Mouse (Mus musculus): ENCODE results near the gene Brd3os. TPM values are rescaled to one million over a fixed set of nuclear protein-coding genes. Genes with fewer than 3 reads are reported as not detected.

Brd3os gene
- polyA plus RNA-seq, 1 experiment, result 5.5 TPM

DNA sequence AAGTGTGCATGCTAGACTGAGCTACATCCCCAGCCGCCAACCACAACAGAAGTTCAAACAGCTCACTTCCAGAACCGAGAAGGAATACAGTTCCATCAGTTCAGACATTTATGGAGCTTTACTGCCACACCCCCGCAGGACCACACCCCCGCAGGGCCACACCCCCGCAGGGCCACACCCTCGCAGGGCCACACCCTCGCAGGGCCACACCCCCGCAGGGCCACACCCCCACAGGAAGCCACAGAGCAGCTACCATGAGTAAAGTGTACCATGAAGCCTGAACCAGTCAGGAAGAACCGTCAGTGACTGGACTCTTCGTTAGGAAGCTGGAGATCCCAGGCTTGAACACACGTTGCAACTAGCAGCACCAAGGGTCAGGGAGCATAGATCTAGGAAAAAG, 3.8 kb upstream of the Brd3os start:
- Histone ChIP-seq H3K27me3 (ENCODE audit: control insufficient read depth, insufficient read depth, insufficient read length) (no peaks in the 10 kb centered on the region), H3K79me3 (ENCODE audit: low read depth) (no peaks in the 10 kb centered on the region), H3K79me2 (ENCODE audit: control insufficient read depth, insufficient read depth) (no peaks in the 10 kb centered on the region), H3K4me3 (ENCODE audit: insufficient read depth, poor library complexity, severe bottlenecking) (no peak overlapping the region), H3ac (ENCODE audit: control insufficient read depth, insufficient read length, low read depth) (no peak overlapping the region), H3K36me3 (ENCODE audit: control insufficient read depth, insufficient read depth) (no peaks in the 10 kb centered on the region)
- no peak for TF ChIP-seq CEBPB (IDR thresholded peaks at IDR 0.05; ENCODE audit: low read depth)
- TF ChIP-seq FOSL1 (IDR thresholded peaks at IDR 0.05; ENCODE audit: insufficient read depth, low read length, poor library complexity, severe bottlenecking), result no peak
- TF ChIP-seq MYOG (IDR thresholded peaks at IDR 0.05; ENCODE audit: control insufficient read depth, extremely low read depth, insufficient read length), result no peak

DNA sequence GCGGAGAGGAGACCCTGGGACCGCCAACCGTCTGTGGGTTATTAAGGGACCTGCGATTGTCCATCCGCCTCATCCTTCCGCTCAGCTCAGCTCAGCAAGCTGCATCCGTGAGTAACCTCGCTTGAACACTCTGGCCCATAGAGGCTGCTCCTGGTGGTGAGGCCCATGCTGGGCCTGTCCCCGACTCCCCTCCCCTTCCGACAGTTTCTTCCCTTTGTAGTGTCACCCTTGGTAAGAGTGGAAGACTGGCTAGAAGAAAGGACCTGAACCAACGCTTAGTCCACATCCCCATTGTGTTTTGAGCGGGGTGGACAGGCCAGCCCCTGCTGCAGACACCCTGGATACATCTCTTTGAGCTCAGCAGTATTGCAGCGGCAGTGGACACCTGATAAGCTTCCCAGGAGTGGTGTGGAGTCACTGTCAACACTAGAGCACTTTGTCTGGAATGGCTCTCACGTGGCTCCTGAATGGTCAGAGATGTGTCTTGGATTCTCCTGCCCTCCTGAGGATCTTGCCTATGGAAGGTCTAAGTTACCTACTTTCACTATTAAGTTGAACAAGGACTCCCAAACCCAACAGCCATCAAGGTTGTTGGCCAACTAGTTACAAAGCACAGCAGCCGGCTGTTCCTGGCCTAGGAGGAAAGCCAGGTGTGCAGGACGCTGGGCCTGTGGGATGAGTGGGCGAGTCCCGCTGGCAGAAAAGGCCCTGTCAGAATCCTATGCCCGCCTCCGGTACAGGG, 755 bp downstream of the Brd3os start:
- Histone ChIP-seq H3K79me3 (ENCODE audit: low read depth) (no peaks in the 10 kb centered on the region), H3ac (ENCODE audit: control insufficient read depth, insufficient read length, low read depth) (peak overlapping the region; percentile 83), H3K36me3 (ENCODE audit: control insufficient read depth, insufficient read depth) (peaks cover 22% of the 10 kb centered on the region), H3K79me2 (ENCODE audit: control insufficient read depth, insufficient read depth) (no peaks in the 10 kb centered on the region), H3K4me3 (ENCODE audit: insufficient read depth, poor library complexity, severe bottlenecking) (peak overlapping the region; percentile 48), H3K27me3 (ENCODE audit: control insufficient read depth, insufficient read depth, insufficient read length) (no peaks in the 10 kb centered on the region)
- no peak for TF ChIP-seq CEBPB (IDR thresholded peaks at IDR 0.05; ENCODE audit: low read depth)
- TF ChIP-seq MYOG (IDR thresholded peaks at IDR 0.05; ENCODE audit: control insufficient read depth, extremely low read depth, insufficient read length), result no peak
- TF ChIP-seq MYOD1 (IDR thresholded peaks at IDR 0.05; ENCODE audit: control insufficient read depth, insufficient read length, low read depth), result no peak
- TF ChIP-seq CTCF (IDR thresholded peaks at IDR 0.05; ENCODE audit: control insufficient read depth, insufficient read depth, insufficient read length), result no peak
- no peak for TF ChIP-seq MAX (IDR thresholded peaks at IDR 0.05)
- no peak for TF ChIP-seq FOSL1 (IDR thresholded peaks at IDR 0.05; ENCODE audit: insufficient read depth, low read length, poor library complexity, severe bottlenecking)
- no peak for TF ChIP-seq USF1 (IDR thresholded peaks at IDR 0.05; ENCODE audit: low read depth)

GRCm38 (mm10) chr2:27443450-27443708, 1.3 kb downstream of the Brd3os start:
- no peak overlapping the region for H3K4me3 ChIP-seq (ENCODE audit: insufficient read depth, poor library complexity, severe bottlenecking)
- H3K79me3 ChIP-seq (ENCODE audit: low read depth), result no peaks in the 10 kb centered on the region
- TF ChIP-seq USF1 (IDR thresholded peaks at IDR 0.05; ENCODE audit: low read depth), result no peak
- no peak for TF ChIP-seq MYOD1 (IDR thresholded peaks at IDR 0.05; ENCODE audit: control insufficient read depth, insufficient read length, low read depth)
- no peak for TF ChIP-seq MAX (IDR thresholded peaks at IDR 0.05)
- TF ChIP-seq CEBPB (IDR thresholded peaks at IDR 0.05; ENCODE audit: low read depth), result no peak
- TF ChIP-seq MYOG (IDR thresholded peaks at IDR 0.05; ENCODE audit: control insufficient read depth, extremely low read depth, insufficient read length), result no peak
- TF ChIP-seq FOSL1 (IDR thresholded peaks at IDR 0.05; ENCODE audit: insufficient read depth, low read length, poor library complexity, severe bottlenecking), result no peak
- no peak for TF ChIP-seq CTCF (IDR thresholded peaks at IDR 0.05; ENCODE audit: control insufficient read depth, insufficient read depth, insufficient read length)
- no peak overlapping the region for H3ac ChIP-seq (ENCODE audit: control insufficient read depth, insufficient read length, low read depth)
- H3K79me2 ChIP-seq (ENCODE audit: control insufficient read depth, insufficient read depth), result no peaks in the 10 kb centered on the region
- peaks cover 27% of the 10 kb centered on the region for H3K36me3 ChIP-seq (ENCODE audit: control insufficient read depth, insufficient read depth)
- no peaks in the 10 kb centered on the region for H3K27me3 ChIP-seq (ENCODE audit: control insufficient read depth, insufficient read depth, insufficient read length)

DNA sequence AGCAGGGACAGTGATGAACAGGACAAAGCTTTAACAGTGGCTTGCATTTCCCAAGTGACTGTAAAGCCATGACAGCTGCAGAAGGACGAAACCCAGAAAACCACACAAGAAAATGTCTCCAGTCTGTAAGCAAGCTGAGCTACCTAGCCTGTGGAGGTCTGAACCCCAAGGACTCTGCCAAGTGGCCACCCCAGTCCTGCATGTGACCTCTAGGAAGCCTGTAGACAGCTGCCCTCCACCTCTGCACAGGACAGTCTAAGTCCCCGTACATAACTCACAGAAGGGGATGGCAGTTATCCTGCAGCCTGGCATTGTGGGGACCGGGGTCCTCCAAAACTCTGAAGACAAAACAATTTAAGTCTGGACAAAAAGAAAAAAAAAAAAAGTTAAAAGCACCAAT, 3.8 kb downstream of the Brd3os start:
- Histone ChIP-seq H3K36me3 (ENCODE audit: control insufficient read depth, insufficient read depth) (peaks cover 52% of the 10 kb centered on the region), H3K79me3 (ENCODE audit: low read depth) (no peaks in the 10 kb centered on the region), H3ac (ENCODE audit: control insufficient read depth, insufficient read length, low read depth) (no peak overlapping the region), H3K79me2 (ENCODE audit: control insufficient read depth, insufficient read depth) (no peaks in the 10 kb centered on the region), H3K4me3 (ENCODE audit: insufficient read depth, poor library complexity, severe bottlenecking) (no peak overlapping the region), H3K27me3 (ENCODE audit: control insufficient read depth, insufficient read depth, insufficient read length) (no peaks in the 10 kb centered on the region)
- no peak for TF ChIP-seq USF1 (IDR thresholded peaks at IDR 0.05; ENCODE audit: low read depth)
- no peak for TF ChIP-seq MYOD1 (IDR thresholded peaks at IDR 0.05; ENCODE audit: control insufficient read depth, insufficient read length, low read depth)
- no peak for TF ChIP-seq MAX (IDR thresholded peaks at IDR 0.05)
- no peak for TF ChIP-seq MYOG (IDR thresholded peaks at IDR 0.05; ENCODE audit: control insufficient read depth, extremely low read depth, insufficient read length)

GRCm38 (mm10) chr2:27446812-27447211, 4.7 kb downstream of the Brd3os start:
- no peak overlapping the region for H3ac ChIP-seq (ENCODE audit: control insufficient read depth, insufficient read length, low read depth)
- H3K79me2 ChIP-seq (ENCODE audit: control insufficient read depth, insufficient read depth), result no peaks in the 10 kb centered on the region
- no peak for TF ChIP-seq CTCF (IDR thresholded peaks at IDR 0.05; ENCODE audit: control insufficient read depth, insufficient read depth, insufficient read length)
- no peak for TF ChIP-seq CEBPB (IDR thresholded peaks at IDR 0.05; ENCODE audit: low read depth)
- no peak for TF ChIP-seq MYOD1 (IDR thresholded peaks at IDR 0.05; ENCODE audit: control insufficient read depth, insufficient read length, low read depth)
- TF ChIP-seq MYOG (IDR thresholded peaks at IDR 0.05; ENCODE audit: control insufficient read depth, extremely low read depth, insufficient read length), result no peak
- TF ChIP-seq USF1 (IDR thresholded peaks at IDR 0.05; ENCODE audit: low read depth), result no peak
- no peak for TF ChIP-seq MAX (IDR thresholded peaks at IDR 0.05)
- no peak for TF ChIP-seq FOSL1 (IDR thresholded peaks at IDR 0.05; ENCODE audit: insufficient read depth, low read length, poor library complexity, severe bottlenecking)
- peaks cover 60% of the 10 kb centered on the region for H3K36me3 ChIP-seq (ENCODE audit: control insufficient read depth, insufficient read depth)
- no peaks in the 10 kb centered on the region for H3K27me3 ChIP-seq (ENCODE audit: control insufficient read depth, insufficient read depth, insufficient read length)
- no peak overlapping the region for H3K4me3 ChIP-seq (ENCODE audit: insufficient read depth, poor library complexity, severe bottlenecking)
- H3K79me3 ChIP-seq (ENCODE audit: low read depth), result no peaks in the 10 kb centered on the region

DNA sequence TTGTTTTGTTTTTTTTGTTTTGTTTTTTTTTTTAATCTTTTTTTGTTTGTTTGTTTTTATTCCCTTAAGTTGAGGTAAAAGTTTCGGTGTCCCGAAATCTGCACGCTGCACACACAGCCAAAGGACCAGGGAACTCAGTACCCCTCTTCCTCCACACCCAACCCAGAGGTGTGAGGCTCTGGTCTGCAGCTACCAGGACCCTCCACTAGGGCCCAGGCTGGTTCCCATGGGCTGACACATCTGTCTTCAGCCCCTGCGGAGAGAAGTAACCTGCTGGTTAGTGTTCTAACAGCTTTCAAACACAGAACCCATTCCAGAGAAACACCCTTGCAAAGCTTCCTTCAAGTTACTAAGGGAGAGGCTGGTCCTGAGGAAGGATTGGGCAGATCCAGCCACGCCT, 5.7 kb downstream of the Brd3os start:
- TF ChIP-seq FOSL1 (IDR thresholded peaks at IDR 0.05; ENCODE audit: insufficient read depth, low read length, poor library complexity, severe bottlenecking) (no peak), USF1 (IDR thresholded peaks at IDR 0.05; ENCODE audit: low read depth) (no peak), MAX (IDR thresholded peaks at IDR 0.05) (no peak), MYOD1 (IDR thresholded peaks at IDR 0.05; ENCODE audit: control insufficient read depth, insufficient read length, low read depth) (no peak), CTCF (IDR thresholded peaks at IDR 0.05; ENCODE audit: control insufficient read depth, insufficient read depth, insufficient read length) (no peak), CEBPB (IDR thresholded peaks at IDR 0.05; ENCODE audit: low read depth) (no peak), MYOG (IDR thresholded peaks at IDR 0.05; ENCODE audit: control insufficient read depth, extremely low read depth, insufficient read length) (no peak)
- H3K79me2 ChIP-seq (ENCODE audit: control insufficient read depth, insufficient read depth), result no peaks in the 10 kb centered on the region
- H3K27me3 ChIP-seq (ENCODE audit: control insufficient read depth, insufficient read depth, insufficient read length), result no peaks in the 10 kb centered on the region
- H3K79me3 ChIP-seq (ENCODE audit: low read depth), result no peaks in the 10 kb centered on the region
- no peak overlapping the region for H3ac ChIP-seq (ENCODE audit: control insufficient read depth, insufficient read length, low read depth)
- H3K36me3 ChIP-seq (ENCODE audit: control insufficient read depth, insufficient read depth), result peaks cover 68% of the 10 kb centered on the region
- H3K4me3 ChIP-seq (ENCODE audit: insufficient read depth, poor library complexity, severe bottlenecking), result no peak overlapping the region

Data from C2C12 (cell line).